Mouse (Mus musculus) cerebellum, adult 8-10 months (tissue): ENCODE measurements around the gene Nyx.
A peak's percentile ranks its signal among the peaks of the same experiment; 100 is the strongest.
"Not testable (repeated sequence)": the region's sequence is repeated elsewhere in the genome, so short reads cannot be mapped to it uniquely, and the experiment has no call there.

Source experiments
- DNase-seq: peaks from one replicate; pipeline ENCODE4 v3.0.0; 2022

Nyx gene

DNA sequence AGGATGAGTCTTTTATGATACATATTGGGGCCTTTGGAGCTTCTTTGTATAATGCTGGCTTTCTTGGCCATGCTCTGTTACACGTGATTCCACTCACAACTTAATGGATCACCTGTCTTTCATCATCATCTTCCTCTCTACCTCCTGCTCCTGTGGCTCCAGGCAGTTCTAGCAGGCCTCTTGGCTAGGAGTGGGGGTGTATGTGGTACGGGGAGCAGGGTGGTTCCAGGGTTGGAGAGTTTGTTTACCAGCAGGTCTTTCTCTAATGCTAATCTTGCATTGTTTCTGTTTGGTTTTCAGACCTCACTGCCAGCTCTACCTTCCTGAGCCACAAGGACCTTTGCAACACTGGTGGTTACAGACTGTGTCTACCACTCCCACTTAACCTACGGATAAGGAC is at the start of gene Nyx:
TSS of gene Nyx (plus strand) at position 301 of the 400 bp plus-strand sequence.
- no peak for DNase-seq

- DNase-seq: no peak
Measured at GRCm38 (mm10) chrX:13422047-13422446, 43.9 kb upstream of the Nyx start.

DNA sequence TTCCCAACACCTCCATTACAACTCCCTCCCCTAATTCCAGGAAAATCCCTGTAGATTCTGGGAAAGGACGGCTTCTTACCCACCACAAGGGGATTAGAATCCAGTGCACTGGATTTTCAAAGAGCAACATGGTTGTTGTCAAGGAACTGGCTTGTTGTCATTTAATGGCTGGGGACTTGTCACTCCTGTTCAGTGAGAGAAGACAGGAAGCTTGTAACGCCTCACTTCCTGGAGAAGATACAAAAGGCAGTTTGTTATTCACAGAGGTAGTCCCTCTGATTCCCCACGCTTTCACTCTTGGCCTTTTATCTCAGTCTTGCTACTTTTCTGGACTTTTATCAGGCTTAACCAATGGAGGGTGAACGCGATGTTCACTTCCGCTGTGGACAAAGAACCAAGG is 34.5 kb upstream of the Nyx start:
- DNase-seq: no peak

DNA sequence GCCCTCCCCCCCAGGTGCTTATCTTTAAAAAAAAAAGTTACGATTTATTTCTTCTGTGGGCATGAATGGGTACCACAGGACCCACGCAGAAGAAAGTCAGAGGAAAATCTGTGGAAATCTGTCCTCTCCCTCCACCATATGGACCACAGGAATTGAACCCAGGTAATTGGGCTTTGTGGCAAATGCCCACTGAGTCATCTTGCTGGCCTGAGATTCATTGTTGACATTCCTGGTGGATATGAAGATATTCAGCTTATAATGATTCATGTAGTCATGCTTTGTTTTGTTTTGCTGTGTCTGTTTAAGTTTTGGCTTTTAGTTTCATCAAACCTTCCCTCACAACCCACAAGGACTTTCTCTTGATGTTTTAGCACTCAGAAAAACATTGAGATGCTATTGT is 29.9 kb upstream of the Nyx start:
- not testable (repeated sequence) for DNase-seq

GRCm38 (mm10) chrX:13456544-13456943 is 9.4 kb upstream of the Nyx start:
- DNase-seq: not testable (repeated sequence)

GRCm38 (mm10) chrX:13458766-13459165 is 7.1 kb upstream of the Nyx start:
- no peak for DNase-seq

- DNase-seq: peak; percentile 88
Measured at GRCm38 (mm10) chrX:13461266-13462261, 4.3 kb upstream of the Nyx start.

- DNase-seq: no peak
Measured at GRCm38 (mm10) chrX:13462982-13463517, 2.9 kb upstream of the Nyx start.

DNA sequence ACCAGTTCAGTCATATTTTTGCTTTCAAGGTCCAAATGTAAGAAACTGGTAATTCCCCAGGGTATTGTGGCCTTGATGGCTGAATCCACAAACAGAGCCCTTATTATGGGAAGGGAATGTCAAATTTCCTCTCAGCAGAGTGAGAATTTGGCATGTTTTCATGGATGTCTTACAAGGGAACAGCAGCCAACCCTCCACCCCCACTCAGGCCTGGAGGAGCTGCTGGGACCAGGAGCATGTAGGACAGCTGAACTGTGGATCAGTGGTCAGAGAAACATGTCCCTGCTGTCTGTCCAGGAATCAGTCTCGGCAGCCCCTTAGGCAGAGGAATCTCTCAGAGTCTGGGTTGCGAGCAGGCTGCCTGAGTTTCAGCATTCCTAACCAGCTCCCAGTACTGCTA is 771 bp downstream of the Nyx start:
- no peak for DNase-seq

DNA sequence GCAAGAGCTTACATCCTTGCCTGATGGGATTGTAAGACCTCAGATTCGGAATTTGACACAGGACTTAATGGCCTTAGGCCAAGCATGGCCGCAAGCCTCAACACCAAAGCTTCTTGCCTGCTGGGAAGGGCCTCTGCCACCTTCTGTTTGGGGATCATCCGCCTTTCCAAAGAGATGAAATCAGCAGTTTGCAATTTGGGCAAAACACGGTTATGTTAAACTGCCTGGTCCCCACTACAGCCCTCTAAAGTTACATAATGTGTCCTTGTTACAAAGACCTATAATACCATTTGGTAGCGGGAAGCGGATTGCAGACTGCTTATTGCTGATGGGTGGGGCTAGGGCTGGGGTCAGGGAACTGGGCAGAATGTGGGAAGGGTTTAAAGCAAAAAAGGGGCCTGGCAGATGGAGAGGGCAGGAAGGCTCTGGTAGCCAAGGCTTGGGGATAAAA is 1.2 kb downstream of the Nyx start:
- DNase-seq: peak; percentile 45

DNA sequence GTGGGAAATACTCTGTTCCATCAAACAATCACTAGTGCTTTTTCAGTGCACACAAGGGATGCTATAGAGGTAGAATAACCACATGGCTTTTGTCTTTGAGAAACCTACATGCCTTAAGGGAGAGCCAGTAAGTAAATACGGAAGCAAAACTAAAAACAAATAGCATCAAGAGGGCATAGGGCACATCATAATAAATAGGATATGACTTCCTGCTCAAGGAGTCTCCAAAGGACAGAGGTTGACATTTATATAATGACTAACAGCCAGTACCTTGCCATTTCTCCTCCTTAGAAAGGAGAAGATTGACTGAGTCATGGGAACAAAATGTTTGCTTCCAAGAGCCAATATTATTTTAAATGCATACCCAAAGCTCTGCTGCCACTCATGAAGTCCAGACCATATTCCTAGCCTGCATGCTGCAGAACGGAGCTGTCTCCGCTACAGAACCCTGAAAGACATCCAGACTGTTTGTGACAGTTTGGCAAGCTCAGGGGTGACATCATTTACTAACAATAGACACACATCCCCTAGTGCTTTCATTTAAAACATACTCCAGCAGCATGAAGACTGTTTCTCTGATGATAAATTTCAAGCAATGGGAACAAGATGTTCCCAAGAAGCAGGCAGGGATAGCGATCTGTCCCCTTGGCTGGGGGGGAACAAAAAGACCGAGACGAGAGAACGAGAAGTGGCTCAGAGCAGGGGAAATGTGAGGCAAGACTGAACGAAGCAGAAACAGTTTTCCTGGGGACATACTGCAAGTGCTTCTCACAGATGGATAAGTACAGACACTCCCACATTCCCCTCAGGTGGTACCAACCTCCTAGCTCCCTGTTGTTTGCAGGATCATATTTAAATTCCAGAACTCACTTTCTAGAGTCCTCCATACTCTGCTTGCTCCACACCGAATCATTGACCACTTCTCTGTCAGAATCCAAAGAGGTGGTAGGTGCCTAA is 3.5 kb downstream of the Nyx start:
- DNase-seq: peak; percentile 66

- DNase-seq: no peak
Measured at GRCm38 (mm10) chrX:13471925-13472324, 6.0 kb downstream of the Nyx start.

DNA sequence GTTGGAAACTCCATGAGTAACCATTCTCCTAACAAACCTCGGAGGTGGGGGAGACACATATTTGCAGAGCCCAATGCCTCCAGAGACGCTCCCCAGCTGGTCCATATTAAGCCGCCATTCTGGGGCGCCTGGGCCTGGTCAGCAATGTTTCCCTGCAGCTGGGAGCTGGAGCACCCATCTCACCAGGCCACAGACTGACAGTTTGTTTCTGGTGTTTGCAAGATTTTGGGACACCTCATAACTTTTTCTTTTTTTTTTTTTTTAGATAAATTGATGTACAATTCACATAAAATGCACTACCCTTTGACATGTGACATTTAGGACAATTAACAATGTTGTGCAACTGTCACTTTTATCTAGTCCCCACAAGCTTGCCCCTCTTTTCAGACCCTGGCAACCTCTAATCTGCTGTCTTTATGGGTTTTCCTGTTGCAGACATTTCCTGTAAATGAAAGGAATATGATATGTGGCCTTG is 6.9 kb downstream of the Nyx start:
- no peak for DNase-seq

DNA sequence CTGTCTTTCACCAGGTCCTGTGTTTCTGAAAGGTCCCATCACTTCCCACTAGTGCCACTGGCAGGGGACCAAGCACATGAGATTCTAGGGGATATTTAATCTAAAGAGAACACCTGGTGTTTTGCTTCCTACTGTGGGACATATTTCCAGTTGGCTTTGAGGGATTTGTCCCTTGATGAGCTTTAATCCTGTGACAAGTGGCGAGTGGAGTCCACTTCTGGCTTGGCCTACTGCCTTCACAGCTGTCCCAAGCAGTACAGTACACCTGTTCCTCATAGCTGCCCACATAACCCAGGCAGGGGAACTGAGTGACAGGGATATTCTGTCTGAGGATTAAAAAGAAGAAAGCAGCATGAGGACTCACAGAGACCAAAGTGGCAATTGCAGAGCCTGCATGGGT is 9.5 kb downstream of the Nyx start:
- DNase-seq: no peak

DNA sequence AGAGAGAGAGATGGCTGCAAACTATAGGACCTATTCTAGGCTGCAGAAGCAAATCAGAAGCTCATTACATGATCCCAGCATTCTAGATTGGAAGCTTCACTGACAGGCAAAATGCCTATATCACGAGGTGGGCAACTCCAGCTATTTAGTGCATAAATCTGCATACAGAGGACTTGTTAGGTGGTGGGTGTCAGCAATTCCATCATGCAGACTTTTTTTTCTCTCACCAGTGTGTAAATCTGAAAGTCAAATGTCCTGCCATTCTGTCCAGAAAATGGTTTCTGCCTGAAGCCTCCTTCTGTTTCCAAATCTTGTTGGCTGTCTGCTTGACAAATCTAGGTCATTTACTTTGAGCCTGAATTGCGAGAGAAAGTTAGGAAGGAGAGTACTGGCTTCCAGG is 11.7 kb downstream of the Nyx start:
- DNase-seq: no peak

DNA sequence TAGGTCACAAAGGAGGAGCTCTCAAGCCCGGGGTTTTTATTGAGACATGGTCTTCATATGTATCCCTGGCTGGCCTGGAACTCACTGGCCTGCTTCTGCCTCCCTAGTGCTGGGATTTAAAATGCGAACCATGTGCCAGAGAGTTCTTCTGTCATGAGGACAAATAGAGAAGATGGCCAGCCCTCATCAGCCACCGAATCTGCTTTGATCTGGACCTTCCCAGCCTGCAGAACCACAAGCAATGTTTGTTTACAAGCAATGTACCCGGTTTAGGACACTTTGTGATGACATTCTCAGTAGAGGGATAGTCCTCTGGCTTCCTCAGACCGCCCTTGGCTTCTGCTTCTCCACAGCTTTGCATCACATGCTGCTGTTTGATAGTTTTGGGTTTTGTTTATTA is 12.4 kb downstream of the Nyx start:
- DNase-seq: no peak

GRCm38 (mm10) chrX:13479570-13479969 is 13.7 kb downstream of the Nyx start:
- DNase-seq: no peak

DNA sequence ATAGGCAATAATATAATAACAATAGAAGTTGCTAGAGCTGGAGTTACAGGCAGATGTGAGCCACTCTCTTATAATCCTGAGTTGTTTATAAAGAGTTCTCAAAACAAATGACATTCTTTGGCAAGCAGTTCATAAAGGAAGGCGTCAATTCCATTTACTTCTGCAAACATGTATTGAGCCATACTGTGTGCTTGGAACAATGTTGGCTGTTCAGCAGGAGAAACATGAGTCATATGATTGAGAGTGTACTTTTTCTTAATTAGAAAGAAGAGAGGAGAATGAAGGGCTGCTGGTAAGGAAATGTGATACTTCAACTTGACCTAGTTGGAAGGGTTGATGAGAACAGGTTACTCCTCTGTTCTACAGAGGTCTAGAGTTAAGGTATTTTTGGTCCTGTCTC is 16.7 kb downstream of the Nyx start:
- no peak for DNase-seq

- no peak for DNase-seq
Measured at GRCm38 (mm10) chrX:13484447-13484846, 18.5 kb downstream of the Nyx start.

- no peak for DNase-seq
Measured at GRCm38 (mm10) chrX:13489001-13489400, 23.1 kb downstream of the Nyx start.

DNA sequence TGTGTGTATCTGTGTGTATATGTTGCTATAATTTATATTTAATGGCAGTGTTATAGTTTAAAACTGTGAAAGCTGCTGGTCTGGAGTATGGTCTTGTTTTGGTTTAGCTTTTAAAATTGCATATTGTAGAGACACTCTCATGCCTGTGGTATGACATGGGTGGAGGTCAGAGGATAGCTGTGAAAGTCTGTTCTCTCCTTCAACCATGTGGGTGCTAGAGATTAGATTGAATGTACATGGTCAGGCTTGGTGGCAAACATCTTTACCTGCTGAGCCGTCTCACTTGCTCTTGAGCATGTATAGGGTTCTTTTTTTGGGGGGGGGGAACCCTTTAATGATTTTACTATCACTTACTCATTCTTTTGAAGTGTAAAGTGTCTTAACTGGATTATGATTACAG is 23.9 kb downstream of the Nyx start:
- DNase-seq: no peak

DNA sequence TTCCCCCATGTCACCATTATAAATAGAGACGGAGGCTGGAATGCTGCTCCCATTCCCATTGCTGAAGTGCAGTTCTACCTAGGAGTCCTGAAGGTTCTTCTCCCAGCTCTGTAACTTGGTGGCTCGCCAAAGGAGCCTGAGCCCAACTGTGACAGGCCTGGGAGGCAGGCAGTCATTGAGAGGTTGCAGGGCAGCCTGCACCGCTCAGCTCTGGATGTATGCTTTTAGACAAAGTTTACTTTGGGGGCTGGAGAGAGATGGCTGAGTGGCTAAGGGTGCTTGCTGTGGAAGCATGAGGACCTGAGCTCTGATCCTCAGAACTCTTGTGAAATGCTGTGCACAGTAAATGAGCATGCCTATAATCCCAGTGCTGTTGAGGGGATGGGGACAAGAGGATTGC is 25.0 kb downstream of the Nyx start:
- DNase-seq: no peak

GRCm38 (mm10) chrX:13492922-13493321 is 27.0 kb downstream of the Nyx start:
- no peak for DNase-seq
